Mouse (Mus musculus) kidney, embryonic 16.5 days (tissue): ENCODE data around the gene Tunar. TPM values are rescaled to one million over a fixed set of nuclear protein-coding genes. Genes with fewer than 3 reads are reported as not detected.

Experiments used
- ATAC-seq: fragments of 200-750 bp; cut with Nextera tagmentation; 2 replicates; pipeline ENCODE4 v1.8.0; 2017; ENCODE audit warnings: moderate TSS enrichment; ENCODE audit not compliant: low FRiP score, low TSS enrichment
- H3K27ac ChIP-seq: fragments of 300-500 bp; sonication (generic); 2 replicates; pipeline ENCODE4 v1.5.1; 2014; ENCODE audit warnings: low read length
- H3K27me3 ChIP-seq: fragments of 300-500 bp; sonication (generic); 2 replicates; pipeline ENCODE4 v1.6.1; 2014; ENCODE audit warnings: low read length, control low read depth, mixed read lengths; ENCODE audit not compliant: insufficient read depth
- H3K36me3 ChIP-seq: fragments of 300-500 bp; sonication (generic); 2 replicates; pipeline ENCODE4 v1.6.1; 2014; ENCODE audit warnings: low read length, control low read depth, mixed read lengths; ENCODE audit not compliant: insufficient read depth
- H3K4me1 ChIP-seq: fragments of 300-500 bp; sonication (generic); 2 replicates; pipeline ENCODE4 v1.6.1; 2014; ENCODE audit warnings: low read length, control low read depth, mixed read lengths; ENCODE audit not compliant: insufficient read depth
- H3K4me2 ChIP-seq: fragments of 300-500 bp; sonication (generic); replicated peaks from 2 replicates; pipeline ENCODE4 v1.6.1; 2014; ENCODE audit warnings: low read depth, low read length
- H3K4me3 ChIP-seq: fragments of 300-500 bp; sonication (generic); 2 replicates; pipeline ENCODE4 v1.5.1; 2014; ENCODE audit warnings: mild to moderate bottlenecking, low read length
- H3K9ac ChIP-seq: fragments of 300-500 bp; sonication (generic); replicated peaks from 2 replicates; pipeline ENCODE4 v1.6.1; 2014; ENCODE audit warnings: low read length
- H3K9me3 ChIP-seq: fragments of 300-500 bp; sonication (generic); 2 replicates; pipeline ENCODE4 v1.6.1; 2016; ENCODE audit warnings: low read length, control low read depth
- WGBS: fragments of 180-500 bp; shearing (Covaris S2); extraction: QIAGEN DNeasy Blood & Tissue Kit; methylation state at CpG from one replicate; pipeline ENCODE4 v1.1.7; 2014; 5-methylcytosine and 5-hydroxymethylcytosine counted together
- polyA plus RNA-seq: library from polyadenylated mRNA; unstranded; fragments of >200 nt; fragmentation: Nextera tagmentation; extraction: Ambion mirVana; gene quantifications from 2 replicates; pipeline ENCODE4 v1.2.1, GENCODE M21; 2015

Gene Tunar
- polyA plus RNA-seq, result 0.05 TPM in 1 of 2 replicates, not detected in the other

- peaks cover 43% of the 10 kb centered on the region for H3K27me3 ChIP-seq
- H3K4me2 ChIP-seq, result no peak within 1 kb of the TSS
- WGBS, result 92% methylated on average over 2 of the region's 2 CpGs
- H3K4me1 ChIP-seq, result peaks cover 6% of the 10 kb centered on the region
- no peak within 1 kb of the TSS for H3K9ac ChIP-seq
- H3K36me3 ChIP-seq, result no peaks in the 10 kb centered on the region
- ATAC-seq, result no peak
- no peaks in the 10 kb centered on the region for H3K9me3 ChIP-seq
- no peak within 1 kb of the TSS for H3K27ac ChIP-seq
- H3K4me3 ChIP-seq, result no peak within 1 kb of the TSS
These were observed at the start of gene Tunar for GRCm38 (mm10) chr12:105333570-105333969. Gene Tunar (plus strand): TSS chr12:105333870.

GRCm38 (mm10) chr12:105312571-105313035, 21.1 kb upstream of the Tunar start:
- H3K36me3 ChIP-seq, result no peaks in the 10 kb centered on the region
- H3K4me2 ChIP-seq, result no peak overlapping the region
- no peak for ATAC-seq
- WGBS, result 71% methylated on average over 5 of the region's 5 CpGs
- H3K9me3 ChIP-seq, result no peaks in the 10 kb centered on the region
- H3K27me3 ChIP-seq, result no peaks in the 10 kb centered on the region
- no peak overlapping the region for H3K9ac ChIP-seq
- H3K4me3 ChIP-seq, result no peak overlapping the region
- H3K4me1 ChIP-seq, result no peaks in the 10 kb centered on the region
- no peak overlapping the region for H3K27ac ChIP-seq

GRCm38 (mm10) chr12:105314328-105314727, 19.3 kb upstream of the Tunar start:
- Histone ChIP-seq H3K27me3 (no peaks in the 10 kb centered on the region), H3K4me1 (no peaks in the 10 kb centered on the region), H3K4me3 (no peak overlapping the region), H3K36me3 (no peaks in the 10 kb centered on the region), H3K9ac (no peak overlapping the region), H3K27ac (no peak overlapping the region), H3K4me2 (no peak overlapping the region), H3K9me3 (no peaks in the 10 kb centered on the region)
- no peak for ATAC-seq
- WGBS, result 82% methylated on average over 1 of the region's 1 CpGs

GRCm38 (mm10) chr12:105322160-105322559, 11.5 kb upstream of the Tunar start:
- H3K27me3 ChIP-seq, result no peaks in the 10 kb centered on the region
- H3K36me3 ChIP-seq, result no peaks in the 10 kb centered on the region
- H3K9me3 ChIP-seq, result no peaks in the 10 kb centered on the region
- WGBS, result 24% methylated on average over 6 of the region's 6 CpGs
- no peaks in the 10 kb centered on the region for H3K4me1 ChIP-seq
- no peak overlapping the region for H3K27ac ChIP-seq
- H3K9ac ChIP-seq, result no peak overlapping the region
- ATAC-seq, result peak; percentile 74; the same call in 1 of the 2 replicates
- no peak overlapping the region for H3K4me3 ChIP-seq
- no peak overlapping the region for H3K4me2 ChIP-seq

GRCm38 (mm10) chr12:105327051-105327450, 6.6 kb upstream of the Tunar start:
- no peak for ATAC-seq

GRCm38 (mm10) chr12:105328396-105328795, 5.3 kb upstream of the Tunar start:
- Histone ChIP-seq H3K9me3 (no peaks in the 10 kb centered on the region), H3K9ac (no peak overlapping the region), H3K27ac (no peak overlapping the region), H3K4me2 (no peak overlapping the region), H3K4me1 (no peaks in the 10 kb centered on the region), H3K36me3 (no peaks in the 10 kb centered on the region), H3K27me3 (no peaks in the 10 kb centered on the region), H3K4me3 (no peak overlapping the region)
- ATAC-seq, result no peak
- 24% methylated on average over 11 of the region's 11 CpGs for WGBS

More at GRCm38 (mm10) chr12:105327051-105327450, 6.6 kb upstream of the Tunar start:
- H3K36me3 ChIP-seq, result no peaks in the 10 kb centered on the region
- H3K9ac ChIP-seq, result no peak overlapping the region
- no peak overlapping the region for H3K4me3 ChIP-seq
- H3K27ac ChIP-seq, result no peak overlapping the region
- WGBS, result 67% methylated on average over 5 of the region's 5 CpGs
- no peaks in the 10 kb centered on the region for H3K4me1 ChIP-seq
- no peaks in the 10 kb centered on the region for H3K27me3 ChIP-seq
- no peak overlapping the region for H3K4me2 ChIP-seq
- no peaks in the 10 kb centered on the region for H3K9me3 ChIP-seq

GRCm38 (mm10) chr12:105336094-105336420, 2.4 kb downstream of the Tunar start:
- WGBS, result 12% methylated on average over 8 of the region's 8 CpGs
- ATAC-seq, result peak; percentile 40
- Histone ChIP-seq H3K27me3 (peaks cover 51% of the 10 kb centered on the region), H3K4me2 (peak overlapping the region; percentile 100), H3K4me3 (peak overlapping the region; percentile 69), H3K9ac (no peak overlapping the region), H3K4me1 (peaks cover 6% of the 10 kb centered on the region), H3K9me3 (no peaks in the 10 kb centered on the region), H3K36me3 (no peaks in the 10 kb centered on the region), H3K27ac (no peak overlapping the region)

GRCm38 (mm10) chr12:105336421-105337289, 3.0 kb downstream of the Tunar start:
- no peaks in the 10 kb centered on the region for H3K9me3 ChIP-seq
- under 1% methylated on average over 68 of the region's 77 CpGs for WGBS
- H3K4me3 ChIP-seq, result peak overlapping the region; percentile 69
- peak overlapping the region; percentile 100 for H3K4me2 ChIP-seq
- peak overlapping the region; percentile 49 for H3K9ac ChIP-seq
- no peak overlapping the region for H3K27ac ChIP-seq
- peaks cover 51% of the 10 kb centered on the region for H3K27me3 ChIP-seq
- peaks cover 6% of the 10 kb centered on the region for H3K4me1 ChIP-seq
- ATAC-seq, result peak; percentile 66
- no peaks in the 10 kb centered on the region for H3K36me3 ChIP-seq

- Histone ChIP-seq H3K36me3 (no peaks in the 10 kb centered on the region), H3K4me3 (peak overlapping the region; percentile 69), H3K27me3 (peaks cover 51% of the 10 kb centered on the region), H3K4me2 (peak overlapping the region; percentile 100), H3K4me1 (peaks cover 6% of the 10 kb centered on the region), H3K9ac (peak overlapping the region; percentile 49), H3K27ac (no peak overlapping the region), H3K9me3 (no peaks in the 10 kb centered on the region)
- 3% methylated on average over 31 of the region's 31 CpGs for WGBS
- ATAC-seq, result peak; percentile 47; the same call in 1 of the 2 replicates
These were observed 3.8 kb downstream of the Tunar start for GRCm38 (mm10) chr12:105337290-105338005.
